Mouse (Mus musculus) adrenal gland, adult 8-10 months (tissue): ENCODE measurements around the gene Hal. TPM values are rescaled to one million over a fixed set of nuclear protein-coding genes. Genes with fewer than 3 reads are reported as not detected.
A peak's percentile ranks its signal among the peaks of the same experiment; 100 is the strongest.

Source experiments
- DNase-seq: peaks from one replicate; pipeline ENCODE4 v3.0.0; 2022
- total RNA-seq, 4 experiments: library from RNA; stranded (reverse); gene quantifications; 2 replicates each; pipeline ENCODE4 v1.2.4; 2022

Gene Hal
- under 1 TPM; 0.17 to 0.52 (median 0.39) TPM for total RNA-seq

DNA sequence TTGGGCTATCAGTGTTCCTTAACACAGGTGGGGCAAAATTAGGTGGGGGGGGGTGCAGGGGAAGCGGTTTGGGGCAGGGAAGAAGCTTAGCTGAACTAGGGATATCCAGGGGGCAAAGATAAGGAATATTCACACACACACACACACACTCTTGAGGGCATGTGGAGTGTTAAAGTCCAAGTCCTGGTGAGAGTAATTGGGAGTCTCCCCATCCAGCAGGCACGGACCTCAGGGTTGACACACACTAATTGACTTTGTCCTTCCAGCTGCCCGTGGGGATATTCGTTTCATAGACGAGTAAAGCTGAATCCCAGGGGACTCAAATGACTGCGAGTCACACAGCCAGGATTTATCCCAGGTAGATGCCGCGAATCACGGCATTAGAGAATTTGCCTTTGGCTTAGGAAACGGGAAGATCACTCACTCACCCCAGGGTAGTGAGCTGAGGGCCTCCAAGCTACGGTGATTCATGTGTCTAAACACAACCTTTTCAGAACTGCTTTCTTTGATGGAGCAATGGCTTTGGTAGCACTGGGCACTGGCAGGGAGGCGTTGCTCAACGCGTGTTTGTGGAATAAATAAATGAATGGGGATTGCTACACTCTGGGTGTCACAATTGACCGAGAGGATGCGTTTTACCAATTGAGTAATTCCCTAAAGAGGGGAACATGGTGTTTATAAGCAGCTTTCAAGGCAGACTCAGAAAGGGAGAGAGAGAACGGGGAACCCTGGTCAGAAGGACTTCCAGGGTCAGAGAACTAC is at the start of gene Hal:
Gene Hal (plus strand): TSS at position 703 of the 762 bp plus-strand sequence.
- peak; percentile 25 for DNase-seq

DNA sequence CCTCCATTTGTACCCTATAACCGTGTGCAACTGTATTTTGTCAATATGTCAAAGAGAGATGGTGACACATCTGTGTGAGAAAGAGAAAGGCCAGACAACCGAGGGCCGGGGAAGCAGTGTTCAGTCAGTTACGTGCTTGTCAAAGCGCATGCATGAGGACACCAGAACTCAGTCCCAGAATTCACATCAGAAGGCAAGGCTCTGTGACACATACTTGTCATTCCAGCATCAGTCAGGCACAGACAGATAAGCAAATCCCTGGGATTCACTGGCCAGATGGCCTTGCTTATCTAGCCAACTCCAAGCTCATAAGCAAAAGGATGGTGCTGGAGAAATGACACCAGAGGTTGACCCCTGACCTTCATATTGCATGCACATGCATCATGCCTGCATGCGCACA is 47.1 kb upstream of the Hal start:
- DNase-seq, result no peak

DNA sequence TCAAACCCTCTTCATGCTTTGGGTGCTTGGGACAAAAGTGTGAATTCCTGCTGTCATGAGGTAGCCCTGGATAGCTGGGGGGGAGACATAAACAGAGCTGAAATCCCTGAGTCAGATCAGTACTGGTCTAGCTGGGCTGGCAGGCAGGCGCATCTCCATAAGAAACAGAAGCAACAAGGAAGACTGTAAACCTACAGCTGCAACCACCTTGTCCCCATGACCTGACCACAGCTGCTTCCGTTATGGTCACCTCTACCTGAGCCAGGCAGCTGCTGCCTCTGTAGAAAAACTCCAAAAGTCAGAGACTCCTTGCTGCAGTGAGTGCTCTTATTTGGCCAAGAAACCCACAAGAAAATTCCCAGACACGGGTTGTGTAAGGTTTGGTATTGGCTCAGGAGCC is 46.4 kb upstream of the Hal start:
- no peak for DNase-seq

DNA sequence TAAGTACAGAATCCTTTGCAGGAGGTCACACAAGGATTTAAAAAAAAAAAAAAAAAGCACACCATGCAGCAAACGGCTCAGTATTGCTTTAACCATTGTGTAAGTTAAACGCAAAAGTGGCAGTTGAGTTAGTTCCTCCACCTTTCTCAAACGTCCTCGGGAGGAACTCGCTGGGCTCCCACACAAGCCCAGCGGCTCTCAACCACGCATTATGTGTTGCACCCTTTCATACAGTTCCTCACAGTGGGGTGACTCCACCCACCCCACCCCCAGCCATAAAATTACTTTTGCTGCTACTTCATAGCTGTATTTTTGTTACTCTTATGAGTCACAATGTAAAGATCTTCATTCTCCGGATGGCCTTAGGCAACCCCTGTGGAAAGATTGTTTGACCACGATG is 44.2 kb upstream of the Hal start:
- no peak for DNase-seq

DNA sequence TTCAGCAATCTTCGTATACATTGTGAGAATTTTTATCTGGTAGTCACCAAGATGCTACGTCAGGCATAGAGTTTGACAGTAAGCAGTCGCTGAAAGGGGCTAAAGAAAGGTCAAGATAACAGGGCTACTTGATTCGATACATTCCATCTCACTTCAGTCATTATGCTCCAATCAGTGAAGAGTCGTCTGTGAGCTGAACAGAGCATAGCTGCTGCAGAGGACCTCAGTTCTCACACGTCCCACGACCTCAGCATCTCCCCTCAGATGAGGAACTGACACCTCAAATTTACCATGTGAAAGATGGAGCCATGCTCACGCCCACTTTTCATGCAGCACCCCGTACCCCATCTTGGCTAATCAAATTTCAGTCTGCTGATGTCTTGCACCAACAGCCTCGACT is 41.2 kb upstream of the Hal start:
- DNase-seq, result no peak

DNA sequence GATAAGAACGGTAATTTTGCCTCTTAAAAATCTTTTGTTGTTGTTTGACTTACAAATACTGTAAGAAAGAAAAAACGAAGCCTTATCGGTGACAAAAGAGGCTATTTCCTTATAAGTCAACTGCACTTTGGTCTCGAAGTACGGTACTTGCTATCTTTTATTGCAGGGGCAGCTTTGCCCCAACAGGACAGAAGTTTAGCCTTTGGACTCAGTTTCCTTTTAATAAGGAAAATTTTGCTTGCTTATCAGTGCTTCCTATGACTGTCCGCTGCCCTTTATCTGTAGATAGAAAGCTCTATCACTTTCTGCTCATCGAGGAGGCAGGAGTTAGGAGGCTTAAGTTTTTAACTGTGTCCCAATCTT is 33.9 kb upstream of the Hal start:
- no peak for DNase-seq

DNA sequence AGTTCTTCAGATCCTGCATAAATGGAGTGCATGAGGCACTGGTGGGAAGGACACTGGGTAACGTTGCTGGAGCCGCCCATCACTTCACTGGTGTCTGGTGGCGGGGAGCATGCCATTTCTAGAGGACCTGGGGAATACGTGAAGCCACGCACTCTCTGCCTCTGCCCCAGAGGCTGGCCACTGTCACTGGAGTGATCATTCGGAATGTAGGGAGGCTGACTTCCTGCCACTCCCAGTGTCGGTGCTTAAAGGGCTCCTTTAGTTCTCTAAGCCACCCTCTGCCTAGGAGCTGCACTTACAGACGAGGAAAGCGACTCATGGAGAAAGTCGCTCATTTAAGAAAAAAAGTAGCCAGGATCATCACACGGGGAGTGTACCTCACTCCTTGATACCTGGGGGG is 28.5 kb upstream of the Hal start:
- no peak for DNase-seq

DNA sequence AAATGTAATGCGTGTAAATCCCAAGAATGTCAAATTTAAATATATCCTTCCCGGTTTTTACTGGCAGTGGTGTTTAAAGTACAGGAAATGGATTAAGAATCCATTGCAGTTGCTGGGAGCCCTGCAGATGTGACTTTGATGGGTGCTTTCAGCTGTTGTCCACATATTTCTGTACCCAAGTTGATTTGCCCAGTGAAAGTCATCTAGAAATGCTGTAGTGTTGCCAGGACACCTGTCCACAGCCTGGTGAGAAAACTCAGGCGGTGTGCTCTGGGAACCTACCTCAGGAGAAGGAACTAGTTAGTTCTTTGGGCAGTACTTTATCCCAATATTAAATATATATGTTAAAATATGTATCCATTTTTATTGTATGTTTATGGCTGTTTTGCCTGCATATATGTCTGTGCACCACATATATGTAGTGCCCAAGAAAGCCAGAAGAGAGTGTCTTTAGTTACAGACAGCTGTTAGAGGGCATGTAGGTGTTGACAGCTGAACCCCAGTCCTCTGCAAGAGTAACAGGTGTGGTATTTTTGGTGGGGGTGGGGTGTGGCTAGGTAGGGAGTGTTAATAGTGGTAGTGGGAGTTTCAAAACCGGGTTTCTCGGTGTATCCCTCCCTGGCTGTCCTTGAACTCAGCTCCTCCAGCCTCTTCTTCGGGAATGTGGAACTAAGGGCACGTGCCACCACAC is 25.7 kb upstream of the Hal start:
- no peak for DNase-seq

DNA sequence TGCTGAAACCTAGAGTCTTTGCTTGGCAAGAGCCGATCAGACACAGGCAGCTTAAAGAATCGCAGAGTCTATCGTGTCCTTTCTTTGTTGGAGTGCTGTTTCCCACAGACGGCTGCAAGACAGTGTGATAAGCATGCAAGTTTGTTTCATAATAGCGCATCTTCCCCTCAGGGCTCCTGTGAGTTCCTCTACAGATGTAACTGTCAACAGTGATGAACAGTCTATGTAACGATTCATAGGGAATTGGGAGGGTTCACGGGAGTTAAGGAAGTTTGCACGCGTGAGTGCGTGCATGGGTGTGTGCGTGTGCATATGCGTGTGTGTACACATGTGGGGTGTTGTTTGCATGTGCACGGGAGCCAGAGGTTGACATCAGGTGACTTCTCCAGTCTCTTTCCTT is 25.0 kb upstream of the Hal start:
- no peak for DNase-seq

DNA sequence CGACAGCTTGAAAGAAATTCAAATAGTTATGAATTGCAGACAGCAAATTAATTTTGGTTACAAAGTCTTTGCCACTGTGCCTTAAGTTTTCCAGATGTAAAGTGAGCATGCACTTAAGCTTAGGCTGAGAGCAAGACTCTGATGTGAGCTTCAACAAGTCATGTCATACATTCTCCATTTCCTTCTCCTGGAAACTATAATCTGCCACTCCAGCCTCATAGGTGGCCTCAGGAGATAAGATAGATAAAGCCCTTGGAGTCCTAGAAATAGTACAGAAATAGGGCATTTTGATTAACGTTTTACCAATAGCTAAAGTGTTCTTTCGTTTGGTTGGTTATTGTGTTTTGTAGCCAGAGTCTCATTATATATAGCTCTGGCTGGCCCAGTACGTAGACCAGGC is 21.3 kb upstream of the Hal start:
- DNase-seq, result no peak

DNA sequence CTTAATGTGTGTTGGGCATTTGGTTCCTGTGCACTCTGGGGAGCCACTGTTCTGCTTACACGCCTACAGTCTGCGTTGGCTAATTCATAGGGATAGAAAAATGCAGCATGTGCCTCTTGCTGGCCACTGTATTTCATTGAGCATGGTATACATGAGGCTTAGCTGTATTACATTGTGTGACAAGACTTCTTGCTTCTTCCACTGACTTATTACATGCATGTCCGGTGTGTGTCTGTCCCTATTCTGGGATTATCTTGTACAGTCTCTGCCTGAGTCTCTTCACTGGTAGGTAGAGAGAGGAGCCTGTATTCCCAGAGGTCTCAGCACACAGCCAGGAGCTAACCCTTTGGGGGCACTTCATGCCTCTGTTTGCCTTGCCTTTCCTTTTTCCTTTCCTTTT is 20.8 kb upstream of the Hal start:
- DNase-seq, result no peak

DNA sequence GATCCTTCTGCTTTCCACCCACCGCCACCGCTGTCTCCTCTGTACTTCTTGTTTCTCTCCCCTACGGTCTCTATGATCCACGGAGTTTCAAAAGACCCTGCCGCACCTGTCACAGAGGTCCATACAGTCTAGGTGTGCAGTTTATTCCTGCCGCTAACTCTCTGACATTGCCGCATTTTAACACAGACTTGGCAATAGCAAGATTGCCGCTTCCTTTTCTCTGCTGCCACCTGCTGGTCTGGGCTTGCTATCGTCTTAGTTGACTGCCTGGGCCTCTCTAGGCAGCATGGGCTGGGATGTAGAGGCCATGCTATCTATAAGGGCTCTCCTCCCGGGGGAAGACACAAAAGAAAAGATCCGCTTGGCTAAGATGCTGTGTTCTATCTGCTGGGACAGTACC is 17.2 kb upstream of the Hal start:
- peak; percentile 62 for DNase-seq

DNA sequence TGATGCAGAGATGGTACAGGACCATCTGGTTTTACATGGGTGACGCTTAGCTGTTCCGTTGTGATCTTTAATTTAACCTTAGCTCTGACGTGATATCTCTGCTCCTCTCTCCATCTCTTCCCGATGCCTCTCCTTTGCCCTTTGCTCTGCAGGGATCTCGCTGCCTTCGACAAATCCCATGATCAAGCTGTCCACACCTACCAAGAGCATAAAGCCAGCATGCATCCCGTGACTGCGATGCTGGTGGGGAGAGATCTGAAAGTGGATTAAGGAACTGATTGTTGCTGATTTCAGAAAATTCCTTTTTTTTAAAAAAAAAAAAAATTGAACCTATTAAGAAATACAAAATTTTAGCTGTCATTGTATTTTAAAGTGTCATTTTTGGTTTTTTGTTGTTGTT is 4.1 kb upstream of the Hal start:
- no peak for DNase-seq

DNA sequence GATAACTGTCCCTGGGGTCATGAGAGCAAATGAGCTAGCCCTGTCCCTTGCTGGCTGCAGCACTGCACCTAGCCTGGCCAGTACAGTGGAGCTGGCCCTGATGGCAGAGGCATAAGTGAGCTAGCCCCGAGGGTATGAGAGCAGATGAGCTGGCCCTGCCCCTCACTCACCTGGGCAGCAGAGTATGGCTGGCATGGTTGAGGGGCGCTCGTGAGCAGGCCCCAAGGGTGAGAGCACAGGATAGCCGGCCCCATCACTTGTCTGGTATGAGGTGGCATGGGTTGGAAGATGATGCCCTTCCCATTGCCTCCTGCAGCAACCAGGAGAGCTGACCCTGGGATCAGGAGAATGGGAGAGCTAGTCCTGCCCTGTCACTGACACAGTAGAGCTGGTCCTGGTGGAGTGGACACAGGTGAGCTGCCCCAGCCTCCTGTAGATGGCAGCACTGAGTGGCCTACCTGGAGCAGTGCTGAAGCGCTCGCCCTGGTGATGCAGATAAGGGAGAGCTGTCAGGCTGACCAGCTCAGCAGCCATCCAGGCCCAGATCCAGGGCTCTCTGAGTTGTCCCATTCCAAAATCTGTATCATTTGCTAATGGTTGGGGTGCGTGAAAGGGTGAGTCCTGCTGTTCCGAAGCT is 3.4 kb upstream of the Hal start:
- DNase-seq, result no peak

DNA sequence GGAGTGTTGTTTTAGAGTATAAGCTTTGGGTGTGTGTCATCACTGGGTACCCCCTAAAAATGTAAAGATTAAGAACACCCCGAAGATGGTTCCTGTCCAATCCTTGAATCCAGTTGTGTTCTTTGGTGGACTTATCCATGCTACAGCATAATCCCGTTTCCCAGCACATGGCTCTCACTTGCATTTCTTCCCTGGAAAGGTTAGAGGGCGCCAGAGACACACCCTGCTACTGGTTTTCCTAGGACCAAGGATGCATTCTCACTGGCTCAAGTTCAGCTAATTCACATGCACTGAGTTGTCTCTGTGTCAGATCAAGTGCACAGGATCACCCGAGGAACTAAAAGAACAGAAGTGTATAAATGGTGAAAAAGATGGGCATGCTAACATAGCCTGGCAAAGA is 1.9 kb upstream of the Hal start:
- DNase-seq, result no peak

DNA sequence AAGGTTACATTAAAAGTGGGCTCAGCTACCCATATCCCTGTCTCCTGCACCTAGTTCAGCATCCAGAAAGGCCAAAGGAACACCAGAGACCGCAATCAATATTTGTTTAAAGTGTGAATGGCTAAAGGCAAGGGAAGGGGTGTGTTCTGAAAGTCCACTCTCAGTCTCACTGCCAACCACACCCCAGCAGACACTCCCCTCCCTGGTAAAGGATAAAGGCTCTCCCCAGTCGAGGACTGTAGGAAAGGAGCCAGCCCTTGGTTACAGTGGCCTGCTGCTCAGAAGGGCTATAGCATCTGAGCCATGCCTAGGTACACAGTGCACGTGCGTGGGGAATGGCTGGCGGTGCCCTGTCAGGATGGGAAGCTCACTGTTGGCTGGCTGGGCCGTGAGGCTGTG is 259 bp downstream of the Hal start:
- no peak for DNase-seq

DNA sequence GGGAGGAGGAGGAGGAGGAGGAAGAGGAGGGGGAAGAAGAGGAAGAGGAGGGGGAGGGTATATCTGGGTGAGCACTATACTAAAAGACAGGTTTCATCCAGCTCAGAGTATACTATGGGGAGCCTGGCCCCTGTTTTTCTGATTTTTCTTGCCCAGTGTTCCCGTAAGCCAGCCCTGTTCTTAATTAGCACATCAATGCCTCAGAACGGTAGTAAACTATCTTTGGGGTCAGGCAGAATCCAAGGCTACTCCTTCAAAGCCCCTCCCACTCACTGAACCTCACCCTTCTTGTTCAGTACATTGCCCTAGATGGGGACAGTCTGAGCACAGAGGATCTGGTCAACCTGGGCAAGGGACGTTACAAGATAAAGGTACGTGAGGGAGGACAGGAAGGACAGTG is 1.9 kb downstream of the Hal start:
- DNase-seq, result no peak

DNA sequence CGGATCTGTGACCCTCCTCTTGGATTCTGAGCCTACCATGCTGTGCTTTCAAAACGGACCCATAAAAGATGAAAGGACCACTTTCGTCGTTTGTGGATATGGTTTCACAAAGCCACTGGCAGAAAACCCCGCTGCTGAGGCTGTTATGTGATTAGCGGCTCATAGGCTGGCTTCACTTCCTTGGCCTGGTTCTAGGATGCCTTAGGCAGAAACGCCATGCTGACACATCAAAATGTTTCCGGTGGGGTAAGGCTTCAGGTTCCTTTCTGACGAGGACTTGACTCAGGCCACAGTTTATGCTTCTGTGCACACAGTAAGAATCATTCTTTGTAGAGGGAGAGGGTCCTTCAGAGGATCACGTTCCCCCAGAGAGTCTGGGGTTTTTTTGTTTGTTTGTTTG is 12.3 kb downstream of the Hal start:
- DNase-seq, result no peak

DNA sequence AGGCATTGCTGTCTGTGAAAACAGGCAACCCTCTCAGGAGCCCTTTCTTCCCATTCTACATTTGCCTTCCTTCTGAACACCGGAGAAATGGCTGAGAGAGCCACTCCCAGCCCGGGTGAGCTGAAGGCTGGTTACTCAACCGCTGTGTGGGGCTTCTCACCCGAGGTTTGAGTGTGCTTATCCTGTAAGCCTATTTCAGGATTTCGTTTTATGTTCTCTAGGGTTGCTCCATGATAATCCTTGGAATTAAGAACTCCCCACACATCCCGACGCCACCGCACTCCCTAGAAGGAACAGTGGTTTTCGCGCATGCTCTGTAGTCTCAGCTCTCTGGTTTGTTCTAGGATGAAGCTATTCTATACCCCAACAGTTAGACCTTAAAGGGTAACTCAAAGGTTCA is 12.8 kb downstream of the Hal start:
- DNase-seq, result no peak

DNA sequence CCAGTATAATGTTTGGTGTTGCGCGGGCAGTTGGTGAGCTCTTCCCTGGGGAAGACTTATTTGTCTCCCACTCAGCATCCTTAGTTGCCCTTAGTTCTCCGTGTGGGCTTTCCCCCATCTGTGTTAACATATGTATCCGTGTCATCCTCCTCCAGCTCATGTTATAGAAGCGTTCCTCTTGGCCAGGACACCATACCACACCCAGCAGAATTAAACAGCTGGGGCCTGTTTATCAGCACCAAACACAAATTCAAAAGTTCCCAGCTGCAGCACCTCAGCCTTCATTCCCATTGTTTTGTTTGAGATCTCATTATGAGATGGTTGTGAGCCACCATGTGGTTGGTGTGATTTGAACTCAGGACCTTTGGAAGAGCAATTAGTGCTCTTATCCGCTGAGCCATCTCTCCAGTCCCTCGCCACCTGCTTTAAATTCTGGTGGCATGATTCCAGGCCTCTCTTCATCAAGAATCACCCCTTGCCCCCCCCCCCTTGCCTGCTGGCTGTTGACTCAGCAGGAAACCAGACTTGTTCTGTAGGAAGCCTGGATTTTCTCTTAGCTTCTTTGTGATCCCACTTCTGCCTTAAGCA is 19.9 kb downstream of the Hal start:
- DNase-seq, result no peak

DNA sequence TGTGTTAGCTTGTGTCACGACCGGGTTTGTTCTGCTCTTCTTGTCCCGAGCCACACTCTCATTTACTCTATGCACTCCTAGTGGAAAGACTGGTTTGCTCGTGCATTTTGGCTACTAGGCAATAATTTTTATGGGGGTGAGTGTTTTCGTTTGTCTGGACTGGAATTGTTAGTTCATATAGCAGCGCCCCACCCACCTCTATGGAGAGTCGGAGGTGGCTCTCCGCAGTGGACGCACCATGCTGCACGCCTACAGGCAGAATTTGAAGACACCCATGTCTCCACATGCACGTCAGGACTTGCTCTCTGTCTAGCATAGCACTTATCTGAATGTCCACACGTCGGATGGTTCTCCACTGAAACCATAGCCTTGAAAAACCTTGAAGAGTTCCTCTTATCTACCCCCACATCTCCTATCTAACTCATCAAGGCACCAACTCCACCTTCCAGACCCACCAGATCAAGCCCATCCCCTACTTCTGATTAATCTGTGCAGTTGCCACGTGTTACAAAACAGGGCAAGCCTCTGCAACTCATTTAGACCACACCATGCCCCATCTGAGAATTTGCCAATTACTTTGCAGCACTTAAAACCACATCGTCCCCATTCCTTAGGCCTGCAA is 21.1 kb downstream of the Hal start:
- no peak for DNase-seq

DNA sequence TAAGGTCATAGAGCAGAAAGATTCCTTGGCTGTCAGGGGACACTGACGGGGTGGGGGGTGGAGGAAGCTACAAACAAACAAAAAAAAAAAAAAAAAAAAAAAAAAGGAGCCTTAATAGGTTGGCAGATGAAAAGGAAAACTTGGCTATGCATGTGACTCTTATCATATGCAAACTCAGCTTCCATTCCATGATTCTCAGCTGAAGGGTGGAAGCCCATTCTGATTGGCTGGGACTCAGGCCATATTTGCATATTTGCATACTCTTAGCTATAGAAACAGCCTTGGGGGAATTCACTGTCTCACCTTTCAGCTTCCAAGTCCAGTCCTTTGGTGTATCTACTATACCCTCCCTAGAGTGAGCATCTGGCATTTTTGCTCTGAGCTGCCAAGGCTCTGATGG is 26.9 kb downstream of the Hal start:
- DNase-seq, result no peak

DNA sequence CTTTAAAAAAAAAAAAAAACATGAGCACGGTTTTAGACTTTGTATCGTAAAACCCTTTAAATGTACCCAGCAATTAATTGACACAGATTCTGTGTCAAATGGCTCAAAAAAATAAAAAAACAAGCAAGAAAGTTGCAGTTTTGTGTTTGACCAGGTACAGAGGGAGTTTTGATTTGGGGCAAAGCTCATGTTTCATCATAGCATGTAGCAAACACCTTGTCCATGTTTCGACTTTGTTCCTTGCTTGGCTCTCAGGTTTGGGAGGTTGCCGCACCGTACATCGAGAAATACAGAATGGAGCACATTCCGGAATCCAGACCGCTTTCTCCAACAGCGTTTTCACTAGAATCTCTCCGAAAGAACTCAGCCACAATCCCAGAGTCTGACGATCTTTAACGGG is 27.4 kb downstream of the Hal start:
- no peak for DNase-seq
